Mouse (Mus musculus) E14TG2a.4 (cell line): ENCODE measurements around the gene 4930505A04Rik.

ENCODE experiments used
- H3K27me3 ChIP-seq: 2 replicates; pipeline ENCODE4 v1.6.1; 2014; ENCODE audit warnings: low read length, control low read depth; ENCODE audit not compliant: insufficient read depth
- H3K36me3 ChIP-seq: 2 replicates; pipeline ENCODE4 v1.6.1; 2014; ENCODE audit warnings: low read length, control low read depth; ENCODE audit not compliant: insufficient read depth
- H3K4me1 ChIP-seq: replicated peaks from 2 replicates; pipeline ENCODE4 v1.6.1; 2014; ENCODE audit warnings: low read depth, low read length, control low read depth
- H3K4me3 ChIP-seq: replicated peaks from 2 replicates; pipeline ENCODE4 v1.5.1; 2014; ENCODE audit warnings: mild to moderate bottlenecking, low read length
- H3K9me3 ChIP-seq: 2 replicates; pipeline ENCODE4 v1.6.1; 2014; ENCODE audit warnings: low read length, control low read depth
- CTCF ChIP-seq: conservative IDR thresholded peaks from 2 replicates; pipeline ENCODE4 v1.5.1; 2014; ENCODE audit warnings: low read length
- NANOG ChIP-seq: IDR thresholded peaks from 2 replicates; pipeline ENCODE4 v1.6.1; 2014; ENCODE audit warnings: borderline replicate concordance, low read length, mixed read lengths
- POU5F1 ChIP-seq: IDR thresholded peaks from 2 replicates; pipeline ENCODE4 v1.6.1; 2014; ENCODE audit warnings: low read length, borderline replicate concordance

The 4930505A04Rik gene

GRCm38 (mm10) chr11:30471751-30472593, at the start of gene 4930505A04Rik:
Gene 4930505A04Rik, minus strand, starts transcription at chr11:30471827.
- TF ChIP-seq POU5F1, result no peak
- no peak for TF ChIP-seq NANOG
- TF ChIP-seq CTCF, result no peak
- Histone ChIP-seq H3K4me1 (peaks cover 29% of the 10 kb centered on the region), H3K36me3 (no peaks in the 10 kb centered on the region)

GRCm38 (mm10) chr11:30517133-30517532, 45.5 kb upstream of the 4930505A04Rik start:
- H3K9me3 ChIP-seq, result no peaks in the 10 kb centered on the region
- no peaks in the 10 kb centered on the region for H3K4me1 ChIP-seq
- no peaks in the 10 kb centered on the region for H3K27me3 ChIP-seq
- H3K4me3 ChIP-seq, result no peak overlapping the region
- H3K36me3 ChIP-seq, result no peaks in the 10 kb centered on the region
- TF ChIP-seq NANOG, result no peak
- TF ChIP-seq CTCF, result no peak
- no peak for TF ChIP-seq POU5F1

More at GRCm38 (mm10) chr11:30471751-30472593, at the start of gene 4930505A04Rik:
- peak within 1 kb of the TSS; percentile 63 for H3K4me3 ChIP-seq
- H3K27me3 ChIP-seq, result no peaks in the 10 kb centered on the region
- H3K9me3 ChIP-seq, result no peaks in the 10 kb centered on the region

- no peaks in the 10 kb centered on the region for H3K4me1 ChIP-seq
- no peak overlapping the region for H3K4me3 ChIP-seq
- H3K36me3 ChIP-seq, result no peaks in the 10 kb centered on the region
- TF ChIP-seq POU5F1 (no peak), NANOG (no peak), CTCF (no peak)
- H3K9me3 ChIP-seq, result no peaks in the 10 kb centered on the region
- no peaks in the 10 kb centered on the region for H3K27me3 ChIP-seq
These were observed 36.6 kb upstream of the 4930505A04Rik start for GRCm38 (mm10) chr11:30508178-30508577.

GRCm38 (mm10) chr11:30498738-30499355, 27.2 kb upstream of the 4930505A04Rik start:
- 0 out of 2 replicates have a peak, but pooled peaks cover 4% of the 10 kb centered on the region for H3K4me1 ChIP-seq
- peaks cover 69% of the 10 kb centered on the region for H3K9me3 ChIP-seq
- TF ChIP-seq CTCF (no peak), POU5F1 (no peak), NANOG (no peak)
- no peak overlapping the region for H3K4me3 ChIP-seq
- no peaks in the 10 kb centered on the region for H3K27me3 ChIP-seq
- H3K36me3 ChIP-seq, result peaks cover 9% of the 10 kb centered on the region

- no peak overlapping the region for H3K4me3 ChIP-seq
- H3K36me3 ChIP-seq, result peaks cover 12% of the 10 kb centered on the region
- peaks cover 83% of the 10 kb centered on the region for H3K9me3 ChIP-seq
- no peak for TF ChIP-seq POU5F1
- no peak for TF ChIP-seq CTCF
- TF ChIP-seq NANOG, result no peak
- H3K27me3 ChIP-seq, result no peaks in the 10 kb centered on the region
- 0 out of 2 replicates have a peak, but pooled peaks cover 4% of the 10 kb centered on the region for H3K4me1 ChIP-seq
These were observed 25.5 kb upstream of the 4930505A04Rik start for GRCm38 (mm10) chr11:30497151-30497550.

- peaks cover 35% of the 10 kb centered on the region for H3K36me3 ChIP-seq
- no peaks in the 10 kb centered on the region for H3K27me3 ChIP-seq
- H3K4me3 ChIP-seq, result no peak overlapping the region
- TF ChIP-seq NANOG, result peak; percentile 87
- TF ChIP-seq CTCF, result no peak
- no peak; the same call in 1 of the 2 replicates for TF ChIP-seq POU5F1
- H3K9me3 ChIP-seq, result peaks cover 81% of the 10 kb centered on the region
- peaks cover 15% of the 10 kb centered on the region for H3K4me1 ChIP-seq
These were observed 20.1 kb upstream of the 4930505A04Rik start for GRCm38 (mm10) chr11:30491515-30492260.

- TF ChIP-seq CTCF, result no peak
- no peak for TF ChIP-seq NANOG
- TF ChIP-seq POU5F1, result no peak
- H3K9me3 ChIP-seq, result peaks cover 48% of the 10 kb centered on the region
These were observed 16.6 kb upstream of the 4930505A04Rik start for GRCm38 (mm10) chr11:30488183-30488582.

GRCm38 (mm10) chr11:30483286-30483685, 11.7 kb upstream of the 4930505A04Rik start:
- TF ChIP-seq POU5F1 (no peak), CTCF (no peak), NANOG (no peak; the same call in 1 of the 2 replicates)
- Histone ChIP-seq H3K36me3 (no peaks in the 10 kb centered on the region), H3K4me3 (no peak overlapping the region), H3K9me3 (peaks cover 7% of the 10 kb centered on the region), H3K27me3 (no peaks in the 10 kb centered on the region), H3K4me1 (peaks cover 13% of the 10 kb centered on the region)

More at GRCm38 (mm10) chr11:30488183-30488582, 16.6 kb upstream of the 4930505A04Rik start:
- Histone ChIP-seq H3K4me3 (no peak overlapping the region), H3K27me3 (no peaks in the 10 kb centered on the region), H3K4me1 (peaks cover 19% of the 10 kb centered on the region), H3K36me3 (peaks cover 23% of the 10 kb centered on the region; the same call in 1 of the 2 replicates)
